Mouse (Mus musculus) ES-Bruce4 (cell line): ENCODE measurements around the gene Nfib.

ENCODE experiments used
- CTCF ChIP-seq: IDR thresholded peaks from one replicate; pipeline ENCODE4 v1.8.1; 2011; ENCODE audit warnings: low read depth, low read length
- POLR2A ChIP-seq: IDR thresholded peaks from one replicate; pipeline ENCODE4 v1.8.1; 2011; ENCODE audit warnings: low read length; ENCODE audit not compliant: insufficient read depth

- no peak for TF ChIP-seq CTCF
- TF ChIP-seq POLR2A, result no peak
These were observed 323.8 kb downstream of the Nfib start for GRCm38 (mm10) chr4:82381786-82382185.
